In genomic region chr1:116428396-116428795, GRCm38 (mm10) we compare ENCODE assay signal across 18 mouse cellular contexts.
A peak's percentile ranks its signal among the peaks of the same experiment; 100 is the strongest.
DNase-seq lines count a peak whose midpoint lies in the region; ATAC-seq and TF ChIP-seq lines count a peak whose summit lies in the region.
"Had no signal": no experiment of that assay in that cellular context is flagged by ENCODE, and none has a peak within 500 bp of the region (broad histone marks: within the 10 kb centered on the region; RNA-seq: fewer than 3 reads in every experiment).

No protein-coding gene starts in this region.

- 58% methylated on average over 2 of the region's 2 CpGs for WGBS in embryonic facial prominence, embryonic 11.5 days
- WGBS in embryonic facial prominence, embryonic 10.5 days: 60% methylated on average over 2 of the region's 2 CpGs

- H3K27me3 ChIP-seq in embryonic facial prominence, embryonic 11.5 days (ENCODE audit: control insufficient read depth, insufficient read depth, low read length): no peaks in the 10 kb centered on the region
- no peaks in the 10 kb centered on the region for H3K27me3 ChIP-seq in embryonic facial prominence, embryonic 10.5 days (replicated peaks; ENCODE audit: low read depth, poor library complexity, severe bottlenecking)
- H3K27me3 ChIP-seq: megakaryocyte, embryonic 14.5 days; neural tube, embryonic 13.5 days had no signal

- DNase-seq in embryonic facial prominence, embryonic 11.5 days (ENCODE audit: low spot score): peak; percentile 4
- DNase-seq in embryonic facial prominence, embryonic 10.5 days (ENCODE audit: low spot score): no peak
- DNase-seq in layer of hippocampus, adult 11-12 months (ENCODE audit: low spot score): peak; percentile 4
- no peak for DNase-seq in layer of hippocampus, adult 2 months (ENCODE audit: low spot score in 2 of 2)
- peak; percentile 40 to 69 for DNase-seq in right cerebral cortex, postnatal 10 days (ENCODE audit: low spot score in 2 of 2)
- DNase-seq in right cerebral cortex, adult 2 months (ENCODE audit: low spot score in 2 of 2): no peak
- peak; percentile 13 for DNase-seq in retina, embryonic 14.5 days (ENCODE audit: low spot score)
- DNase-seq in heart, adult 18-20 months: no peak
- DNase-seq: cerebellum, postnatal 10 days; gastrocnemius, postnatal 36 days; liver, postnatal 0 days; lung, postnatal 10 days had no signal

- H3K9ac ChIP-seq in embryonic facial prominence, embryonic 11.5 days (replicated peaks; ENCODE audit: low read length): no peak overlapping the region
- H3K9ac ChIP-seq: liver, postnatal 0 days; neural tube, embryonic 13.5 days had no signal

- no peaks in the 10 kb centered on the region for H3K9me3 ChIP-seq in embryonic facial prominence, embryonic 11.5 days (replicated peaks; ENCODE audit: control insufficient read depth, low read length)
- no peaks in the 10 kb centered on the region for H3K9me3 ChIP-seq in embryonic facial prominence, embryonic 10.5 days
- H3K9me3 ChIP-seq: megakaryocyte, embryonic 14.5 days; neural tube, embryonic 13.5 days had no signal

- no peak overlapping the region for H3K4me3 ChIP-seq in embryonic facial prominence, embryonic 11.5 days (ENCODE audit: low read depth, low read length)
- H3K4me3 ChIP-seq in embryonic facial prominence, embryonic 10.5 days: no peak overlapping the region
- no peak overlapping the region for H3K4me3 ChIP-seq in layer of hippocampus, adult 2 months
- H3K4me3 ChIP-seq: erythroblast, embryonic 14.5 days; megakaryocyte, embryonic 14.5 days; neural tube, embryonic 13.5 days had no signal

- H3K4me1 ChIP-seq in embryonic facial prominence, embryonic 11.5 days (ENCODE audit: control insufficient read depth, insufficient read depth, low read length): no peaks in the 10 kb centered on the region
- H3K4me1 ChIP-seq in embryonic facial prominence, embryonic 10.5 days: no peaks in the 10 kb centered on the region
- H3K4me1 ChIP-seq: megakaryocyte, embryonic 14.5 days; neural tube, embryonic 13.5 days had no signal

- no peak for ATAC-seq in embryonic facial prominence, embryonic 11.5 days (replicated peaks; ENCODE audit: insufficient number of reproducible peaks, low FRiP score, low TSS enrichment, low read depth)
- ATAC-seq: forebrain, embryonic 16.5 days; intestine, postnatal 0 days; liver, postnatal 0 days had no signal

- no peak overlapping the region for H3K4me2 ChIP-seq in embryonic facial prominence, embryonic 11.5 days (ENCODE audit: low read depth, low read length)
- H3K4me2 ChIP-seq: neural tube, embryonic 13.5 days had no signal

- H3K27ac ChIP-seq in embryonic facial prominence, embryonic 11.5 days (replicated peaks; ENCODE audit: low read depth, low read length): no peak overlapping the region
- H3K27ac ChIP-seq in embryonic facial prominence, embryonic 10.5 days (replicated peaks): no peak overlapping the region
- no peak overlapping the region for H3K27ac ChIP-seq in layer of hippocampus, adult 2 months
- H3K27ac ChIP-seq: neural tube, embryonic 13.5 days had no signal

- no peak for TF ChIP-seq CTCF in layer of hippocampus, adult 2 months (conservative IDR thresholded peaks at IDR 0.05)

- no peaks in the 10 kb centered on the region for H3K36me3 ChIP-seq in embryonic facial prominence, embryonic 11.5 days (replicated peaks; ENCODE audit: control insufficient read depth, insufficient read depth, low read depth, low read length)
- H3K36me3 ChIP-seq in embryonic facial prominence, embryonic 10.5 days (replicated peaks): no peaks in the 10 kb centered on the region
- H3K36me3 ChIP-seq: G1E; neural tube, embryonic 13.5 days had no signal

Comparison
In these comparisons a context has a peak if more than half of its experiments do, and no peak if none do; other contexts are left out.
1. DNase-seq: peak in embryonic facial prominence, embryonic 11.5 days (single experiment), layer of hippocampus, adult 11-12 months (single experiment), right cerebral cortex, postnatal 10 days (2 of 2) and retina, embryonic 14.5 days (single experiment); none in embryonic facial prominence, embryonic 10.5 days (single experiment), layer of hippocampus, adult 2 months (0 of 2), right cerebral cortex, adult 2 months (0 of 2) and heart, adult 18-20 months (0 of 2).